Mouse (Mus musculus): Measurements from ENCODE around the gene Majin.

Gene Majin

GRCm38 (mm10) chr19:6184131-6184530, at the start of gene Majin:
Majin (plus strand) TSS chr19:6184388.
- no peak for DNase-seq (ENCODE audit: low spot score in 2 of 2)

DNA sequence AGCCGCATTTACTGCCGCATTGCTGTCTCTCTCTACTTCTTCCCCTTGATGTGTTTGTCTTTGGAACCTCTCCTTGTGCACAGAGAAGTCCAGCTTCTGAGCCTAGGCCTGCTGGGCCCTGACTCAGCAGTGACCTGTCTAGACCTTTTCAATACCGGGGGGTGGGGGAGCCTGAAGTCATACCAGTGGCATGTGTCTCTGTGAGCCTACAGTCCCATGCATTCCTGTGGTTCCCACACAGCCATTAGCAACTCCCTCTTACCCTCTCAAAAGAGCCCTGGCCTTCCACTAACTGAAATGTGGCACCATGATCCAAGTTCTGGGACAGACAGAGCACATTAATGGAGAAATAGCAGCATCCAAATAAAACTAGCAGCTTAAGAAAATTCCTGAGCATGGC, 47.8 kb upstream of the Majin start:
- DNase-seq (ENCODE audit: low spot score in 2 of 2), result no peak

GRCm38 (mm10) chr19:6139701-6140100, 44.5 kb upstream of the Majin start:
- DNase-seq (ENCODE audit: low spot score in 2 of 2), result no peak

DNA sequence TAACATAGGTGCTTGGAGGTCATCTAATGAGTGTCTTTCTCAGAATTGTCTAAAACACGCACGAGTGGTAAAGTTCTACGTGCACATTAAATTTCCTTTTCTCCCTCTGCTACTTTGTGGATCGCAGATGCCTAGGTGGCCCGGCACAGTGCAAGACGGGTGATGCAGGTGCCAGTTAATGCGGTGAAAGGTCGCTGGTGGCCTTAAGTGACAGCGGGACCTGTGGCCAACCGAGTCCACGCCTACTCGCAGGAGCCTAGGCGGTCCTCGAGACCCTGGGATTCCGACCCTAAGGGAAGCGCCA, 43.9 kb upstream of the Majin start:
- DNase-seq (ENCODE audit: low spot score in 2 of 2), result no peak

DNA sequence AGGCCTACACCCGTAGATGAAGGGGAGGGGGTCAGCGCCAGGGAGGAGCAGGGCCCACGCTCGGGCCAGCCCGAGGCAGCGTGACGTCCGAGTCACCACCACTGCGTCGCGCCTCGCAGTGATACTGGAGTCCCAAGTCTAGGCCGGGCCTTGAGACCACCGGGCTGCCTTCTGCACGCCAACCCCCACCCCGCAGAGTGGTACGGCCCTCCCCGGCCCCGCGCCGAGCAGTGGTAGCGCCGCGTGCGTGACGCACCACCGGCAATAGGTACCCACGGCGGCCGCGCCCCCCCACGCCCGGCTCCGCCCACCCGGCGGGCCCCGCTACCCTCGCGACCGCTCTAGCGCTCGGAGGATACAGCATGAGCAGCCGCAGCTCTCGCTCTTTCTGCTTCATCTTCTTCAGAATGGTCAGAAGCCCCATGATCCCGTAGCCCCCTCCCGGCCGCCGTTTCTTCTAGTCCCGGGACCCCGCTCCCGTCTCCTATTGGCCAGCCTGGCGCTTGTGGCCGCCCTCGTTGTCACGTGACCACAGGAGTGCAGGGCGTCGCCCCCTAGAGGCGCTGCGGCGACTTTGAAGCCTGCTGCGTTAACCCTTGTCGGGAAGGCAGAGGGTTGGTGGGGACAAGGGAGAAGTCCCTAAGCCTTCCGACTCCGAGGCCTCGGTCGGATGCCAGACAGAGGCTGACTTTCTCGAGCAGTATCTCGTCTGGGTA, 43.4 kb upstream of the Majin start, which contains the start of gene Batf2:
TSS of gene Batf2 (plus strand) at position 306 of the 716 bp plus-strand sequence.
- peak; percentile 88 to 90 for DNase-seq (ENCODE audit: low spot score in 2 of 2)

DNA sequence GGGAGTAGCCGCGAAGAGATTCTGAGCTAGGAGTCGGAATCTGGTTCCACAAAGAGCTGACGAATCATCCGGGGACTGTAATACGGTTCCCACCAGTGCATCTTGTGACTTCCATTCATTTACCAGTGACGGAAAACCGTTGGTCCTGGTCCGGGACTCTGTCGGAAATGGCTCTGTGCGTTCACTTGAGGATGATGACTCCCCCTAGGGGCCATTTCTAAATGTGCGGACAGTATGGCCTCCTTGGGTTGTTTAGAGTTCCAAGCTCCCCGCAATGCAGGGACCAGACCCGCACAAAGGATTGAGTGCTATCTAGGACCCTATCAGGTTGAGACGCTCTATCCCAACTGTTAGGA, 42.8 kb upstream of the Majin start, which contains the start of gene Arl2:
TSS of gene Arl2 (minus strand) at position 155 of the 356 bp plus-strand sequence.
- DNase-seq (ENCODE audit: low spot score in 2 of 2), result peak; percentile 71 to 83

GRCm38 (mm10) chr19:6144842-6145241, 39.3 kb upstream of the Majin start:
- no peak for DNase-seq (ENCODE audit: low spot score in 2 of 2)

- no peak for DNase-seq (ENCODE audit: low spot score in 2 of 2)
Observed at GRCm38 (mm10) chr19:6155174-6155573, 29.0 kb upstream of the Majin start.

- DNase-seq (ENCODE audit: low spot score in 2 of 2), result no peak
Observed at GRCm38 (mm10) chr19:6156372-6156771, 27.8 kb upstream of the Majin start.

- peak in 1 of 2 experiments; percentile 8 for DNase-seq (ENCODE audit: low spot score in 2 of 2)
Observed at GRCm38 (mm10) chr19:6157220-6157619, 27.0 kb upstream of the Majin start.

GRCm38 (mm10) chr19:6163872-6164547, 20.2 kb upstream of the Majin start:
- peak; percentile 9 to 28 for DNase-seq (ENCODE audit: low spot score in 2 of 2)

DNA sequence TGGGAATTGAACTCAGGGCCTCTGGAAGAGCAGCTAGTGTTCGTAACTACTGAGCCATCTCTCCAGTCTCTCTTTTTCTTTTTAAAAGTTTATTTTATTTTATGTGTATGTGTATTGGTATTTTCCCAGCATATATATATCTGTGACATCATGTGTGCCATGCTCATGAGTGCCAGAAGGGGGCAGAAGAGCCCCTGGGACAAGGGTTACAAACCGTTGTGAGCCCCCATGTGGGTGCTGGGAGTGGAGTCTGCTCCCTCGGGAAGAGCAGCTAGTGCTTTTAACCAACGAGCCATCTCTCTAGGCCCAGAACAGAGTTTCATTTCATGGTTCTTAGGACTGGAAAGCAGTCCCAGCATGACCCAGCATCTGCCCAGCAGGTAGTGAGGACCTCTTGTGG, 17.4 kb upstream of the Majin start:
- DNase-seq (ENCODE audit: low spot score in 2 of 2), result no peak

- DNase-seq (ENCODE audit: low spot score in 2 of 2), result no peak
Observed at GRCm38 (mm10) chr19:6171215-6171614, 13.0 kb upstream of the Majin start.

GRCm38 (mm10) chr19:6174771-6175170, 9.4 kb upstream of the Majin start:
- DNase-seq (ENCODE audit: low spot score in 2 of 2), result no peak

- DNase-seq (ENCODE audit: low spot score in 2 of 2), result no peak
Observed at GRCm38 (mm10) chr19:6178775-6179174, 5.4 kb upstream of the Majin start.

GRCm38 (mm10) chr19:6181629-6182028, 2.6 kb upstream of the Majin start:
- DNase-seq (ENCODE audit: low spot score in 2 of 2), result no peak

DNA sequence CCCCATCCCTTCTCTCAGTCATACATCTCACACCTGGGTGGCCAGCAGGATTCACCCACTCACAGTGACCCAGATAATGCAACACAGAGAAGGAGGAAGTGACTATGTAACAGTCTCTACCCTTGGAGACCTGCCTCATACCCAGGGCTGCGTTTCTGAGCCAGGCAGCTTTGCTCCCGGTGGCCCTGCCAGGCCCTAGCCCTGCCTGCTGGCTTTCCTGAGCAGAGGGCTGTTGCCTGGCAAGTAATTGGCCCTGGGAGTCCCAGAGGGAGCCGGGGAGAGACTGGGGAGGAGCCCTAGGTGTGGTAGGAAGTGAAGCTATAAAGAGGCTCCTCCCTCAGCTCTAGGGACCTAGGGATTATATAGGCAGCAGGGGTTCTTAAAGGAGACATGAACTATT, 1.7 kb upstream of the Majin start:
- no peak for DNase-seq (ENCODE audit: low spot score in 2 of 2)

DNA sequence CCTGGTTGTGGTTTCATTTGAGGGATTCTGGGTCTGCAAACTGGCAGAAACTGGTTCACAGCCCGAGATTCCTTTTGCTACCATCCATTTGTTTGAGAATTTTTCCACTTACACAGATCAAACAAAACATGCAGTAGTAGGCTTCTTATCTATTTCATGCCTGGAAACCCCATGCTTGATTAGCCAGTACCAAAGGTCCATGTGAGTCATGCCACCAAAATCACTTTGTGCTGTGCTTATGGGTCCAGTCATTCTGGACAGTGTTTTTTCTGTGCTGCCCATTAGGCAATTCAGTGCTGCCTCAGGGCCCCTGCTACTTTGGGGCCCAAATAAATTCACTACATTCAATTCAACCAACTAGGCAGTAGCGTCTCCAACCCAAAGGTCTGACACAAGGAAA, 20.1 kb downstream of the Majin start:
- no peak for DNase-seq (ENCODE audit: low spot score in 2 of 2)

GRCm38 (mm10) chr19:6206716-6207115, 22.5 kb downstream of the Majin start:
- no peak for DNase-seq (ENCODE audit: low spot score in 2 of 2)

GRCm38 (mm10) chr19:6216046-6216705, 32.0 kb downstream of the Majin start:
- no peak for DNase-seq (ENCODE audit: low spot score in 2 of 2)

DNA sequence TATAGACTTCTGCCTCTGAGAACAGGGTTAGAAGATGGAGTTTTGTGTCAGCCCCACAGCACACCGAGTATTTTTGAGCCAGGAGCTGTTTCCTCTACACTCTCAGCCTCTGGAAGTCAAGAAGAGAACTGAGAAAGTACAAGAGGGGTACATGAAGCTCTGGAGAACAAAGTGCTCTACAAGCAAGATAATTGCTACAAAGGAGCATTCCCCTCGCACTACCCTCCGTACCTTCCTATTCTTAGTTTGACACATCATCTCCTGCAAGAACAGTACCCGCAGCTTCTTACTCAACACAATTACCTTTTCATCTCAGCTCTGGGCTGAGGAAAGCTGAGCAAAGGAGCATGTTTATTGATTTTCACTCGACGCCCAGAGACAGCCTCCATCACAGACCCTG, 34.4 kb downstream of the Majin start:
- DNase-seq (ENCODE audit: low spot score in 2 of 2), result no peak

DNA sequence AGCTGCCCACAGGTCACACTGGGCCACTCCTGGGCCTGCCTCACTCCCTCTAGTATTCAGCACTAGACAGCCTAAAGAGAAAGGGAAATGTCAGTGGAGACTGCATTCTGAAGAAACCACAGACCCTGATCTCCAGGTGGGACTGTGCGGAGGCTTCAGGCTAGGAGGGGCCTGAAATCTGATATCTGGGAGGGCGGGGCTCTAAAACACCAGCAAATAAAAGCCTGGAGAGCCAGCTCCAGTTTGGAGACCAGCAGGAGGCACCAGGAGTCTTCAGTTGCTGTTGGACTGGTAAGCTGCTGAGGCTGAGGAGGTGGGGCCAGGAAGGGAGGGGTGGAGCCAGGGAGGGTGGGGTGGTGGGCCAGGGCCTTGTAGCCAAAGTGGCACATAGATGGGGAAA, 41.9 kb downstream of the Majin start, which contains the start of gene Gpha2:
TSS of gene Gpha2 (plus strand) at position 246 of the 400 bp plus-strand sequence.
- no peak for DNase-seq (ENCODE audit: low spot score in 2 of 2)

GRCm38 (mm10) chr19:6226763-6227162, 42.6 kb downstream of the Majin start:
- DNase-seq (ENCODE audit: low spot score in 2 of 2), result no peak
